Comparison of ENCODE assay signal across 9 mouse cellular contexts in genomic region chr4:72204420-72205045, GRCm38 (mm10). TPM values are rescaled to one million over a fixed set of nuclear protein-coding genes. Genes with fewer than 3 reads are reported as not detected.
DNase-seq lines count a peak whose midpoint lies in the region; ATAC-seq and TF ChIP-seq lines count a peak whose summit lies in the region.
"Had no signal": no experiment of that assay in that cellular context is flagged by ENCODE, and none has a peak within 500 bp of the region (broad histone marks: within the 10 kb centered on the region; RNA-seq: fewer than 3 reads in every experiment).

No protein-coding gene starts in this region.

- 43% methylated on average over 6 of the region's 6 CpGs for WGBS in kidney, postnatal 0 days
- 36% methylated on average over 6 of the region's 6 CpGs for WGBS in hindbrain, embryonic 12.5 days
- WGBS in midbrain, embryonic 13.5 days = 22% methylated on average over 6 of the region's 6 CpGs

- no peaks in the 10 kb centered on the region for H3K9me3 ChIP-seq in kidney, postnatal 0 days (replicated peaks; ENCODE audit: low read length)
- no peaks in the 10 kb centered on the region for H3K9me3 ChIP-seq in hindbrain, embryonic 12.5 days (replicated peaks)
- no peaks in the 10 kb centered on the region for H3K9me3 ChIP-seq in midbrain, embryonic 13.5 days

- H3K4me3 ChIP-seq in kidney, postnatal 0 days (replicated peaks; ENCODE audit: low read depth, low read length) = 0 out of 2 replicates have a peak overlapping the region, but pooled peaks have one; percentile 0
- no peak overlapping the region for H3K4me3 ChIP-seq in hindbrain, embryonic 12.5 days
- H3K4me3 ChIP-seq in midbrain, embryonic 13.5 days (replicated peaks) = peak overlapping the region; percentile 13; the same call in 1 of the 2 replicates

- H3K4me2 ChIP-seq in kidney, postnatal 0 days (ENCODE audit: low read length) = peak overlapping the region; percentile 41
- H3K4me2 ChIP-seq in hindbrain, embryonic 12.5 days (replicated peaks) = peak overlapping the region; percentile 71; the same call in 1 of the 2 replicates
- H3K4me2 ChIP-seq in midbrain, embryonic 13.5 days (replicated peaks) = peak overlapping the region; percentile 32

- no peak for TF ChIP-seq CTCF in kidney, postnatal 0 days (IDR thresholded peaks at IDR 0.05; ENCODE audit: low read depth)

- no peak overlapping the region for H3K9ac ChIP-seq in kidney, postnatal 0 days (ENCODE audit: low read depth, low read length)
- H3K9ac ChIP-seq in hindbrain, embryonic 12.5 days = no peak overlapping the region
- H3K9ac ChIP-seq in midbrain, embryonic 13.5 days (replicated peaks) = no peak overlapping the region

- intact Hi-C loops in heart, postnatal 36 days (cut with DNase I) = no loop called here

- ATAC-seq in kidney, postnatal 0 days (replicated peaks; ENCODE audit: low FRiP score, low read depth) = no peak
- no peak for ATAC-seq in hindbrain, embryonic 12.5 days (ENCODE audit: low FRiP score)
- ATAC-seq in midbrain, embryonic 13.5 days = no peak
- ATAC-seq in megakaryocyte, adult 5-6 weeks (ENCODE audit: poor library complexity, severe bottlenecking) = no peak

- 0 out of 2 replicates have a peak, but pooled peaks cover 4% of the 10 kb centered on the region for H3K4me1 ChIP-seq in kidney, postnatal 0 days (replicated peaks; ENCODE audit: insufficient read depth, low read length)
- peaks cover 11% of the 10 kb centered on the region for H3K4me1 ChIP-seq in hindbrain, embryonic 12.5 days
- peaks cover 29% of the 10 kb centered on the region for H3K4me1 ChIP-seq in midbrain, embryonic 13.5 days (replicated peaks)

- no peaks in the 10 kb centered on the region for H3K36me3 ChIP-seq in kidney, postnatal 0 days (ENCODE audit: insufficient read depth, low read length)
- H3K36me3 ChIP-seq in hindbrain, embryonic 12.5 days = no peaks in the 10 kb centered on the region
- no peaks in the 10 kb centered on the region for H3K36me3 ChIP-seq in midbrain, embryonic 13.5 days

- DNase-seq in kidney, postnatal 0 days (ENCODE audit: low spot score) = peak; percentile 10
- DNase-seq in kidney, postnatal 10 days = no peak
- DNase-seq in embryo, embryonic 9.5 days (ENCODE audit: extremely low spot score) = peak; percentile 57
- no peak for DNase-seq in heart, postnatal 36 days
- DNase-seq in adrenal gland, adult 18-20 months (ENCODE audit: low spot score in 2 of 2) = no peak
- DNase-seq: lung, postnatal 36 days had no signal

- no peaks in the 10 kb centered on the region for H3K27me3 ChIP-seq in kidney, postnatal 0 days (ENCODE audit: insufficient read depth, low read length)
- 0 out of 2 replicates have a peak, but pooled peaks cover 4% of the 10 kb centered on the region for H3K27me3 ChIP-seq in hindbrain, embryonic 12.5 days
- peaks cover 35% of the 10 kb centered on the region for H3K27me3 ChIP-seq in midbrain, embryonic 13.5 days

- no peak overlapping the region for H3K27ac ChIP-seq in kidney, postnatal 0 days
- H3K27ac ChIP-seq in hindbrain, embryonic 12.5 days = no peak overlapping the region
- no peak overlapping the region for H3K27ac ChIP-seq in midbrain, embryonic 13.5 days

RNA-seq across cellular contexts. Expression of gene Tle1, which starts 3.8 kb away (rescaled TPM):
- polyA plus RNA-seq in kidney, postnatal 0 days (2015; fragmentation: Nextera tagmentation; extraction: Ambion mirVana) = 23.8 and 28.3 TPM in 2 replicates
- polyA plus RNA-seq in hindbrain, embryonic 12.5 days (2016; fragmentation: Nextera tagmentation; extraction: Ambion mirVana) = 73.6 and 74.5 TPM in 2 replicates
- polyA plus RNA-seq in midbrain, embryonic 13.5 days (2015; fragmentation: Nextera tagmentation; extraction: Ambion mirVana) = 39.2 and 45.9 TPM in 2 replicates
- total RNA-seq in megakaryocyte, adult 5-6 weeks (2015) = 14.9 and 16.0 TPM in 2 replicates
- total RNA-seq in megakaryocyte, adult 5-6 weeks (2017) = 15.9 and 28.9 TPM in 2 replicates
- 1 to 10 TPM; 7.4 to 7.9 TPM for total RNA-seq in heart, postnatal 36 days (2021)
- total RNA-seq in adrenal gland, adult 18-20 months (2021) = 10 to 100 TPM; 42.7 to 44.6 TPM

Comparison
In these comparisons a context has a peak if more than half of its experiments do, and no peak if none do; other contexts are left out.
1. DNase-seq: peak in kidney, postnatal 0 days (single experiment) and embryo, embryonic 9.5 days (single experiment); none in kidney, postnatal 10 days (single experiment), heart, postnatal 36 days (0 of 2) and adrenal gland, adult 18-20 months (0 of 2).
2. Peak in every context shown above with its lines, with median percentiles within 50 percentile points of each other: H3K4me2 ChIP-seq.